Mouse (Mus musculus) E14TG2a.4 (cell line): ENCODE results near the gene Iapp.
"Not testable (repeated sequence)": the region's sequence is repeated elsewhere in the genome, so short reads cannot be mapped to it uniquely, and the experiment has no call there.

Experiments used
- H3K27me3 ChIP-seq: 2 replicates; pipeline ENCODE4 v1.6.1; 2014; ENCODE audit warnings: low read length, control low read depth; ENCODE audit not compliant: insufficient read depth
- H3K36me3 ChIP-seq: 2 replicates; pipeline ENCODE4 v1.6.1; 2014; ENCODE audit warnings: low read length, control low read depth; ENCODE audit not compliant: insufficient read depth
- H3K4me1 ChIP-seq: replicated peaks from 2 replicates; pipeline ENCODE4 v1.6.1; 2014; ENCODE audit warnings: low read depth, low read length, control low read depth
- H3K4me3 ChIP-seq: replicated peaks from 2 replicates; pipeline ENCODE4 v1.5.1; 2014; ENCODE audit warnings: mild to moderate bottlenecking, low read length
- H3K9me3 ChIP-seq: 2 replicates; pipeline ENCODE4 v1.6.1; 2014; ENCODE audit warnings: low read length, control low read depth
- CTCF ChIP-seq: conservative IDR thresholded peaks from 2 replicates; pipeline ENCODE4 v1.5.1; 2014; ENCODE audit warnings: low read length
- NANOG ChIP-seq: IDR thresholded peaks from 2 replicates; pipeline ENCODE4 v1.6.1; 2014; ENCODE audit warnings: borderline replicate concordance, low read length, mixed read lengths
- POU5F1 ChIP-seq: IDR thresholded peaks from 2 replicates; pipeline ENCODE4 v1.6.1; 2014; ENCODE audit warnings: low read length, borderline replicate concordance

The Iapp gene

GRCm38 (mm10) chr6:142347431-142348385 lies 49.5 kb downstream of the Iapp start:
- H3K27me3 ChIP-seq: no peaks in the 10 kb centered on the region

GRCm38 (mm10) chr6:142352099-142352498 lies 53.9 kb downstream of the Iapp start:
- H3K36me3 ChIP-seq: peaks cover 67% of the 10 kb centered on the region
- not testable (repeated sequence) for H3K27me3 ChIP-seq, H3K4me1 ChIP-seq, H3K9me3 ChIP-seq, H3K4me3 ChIP-seq

More at GRCm38 (mm10) chr6:142347431-142348385, 49.5 kb downstream of the Iapp start:
- Histone ChIP-seq H3K4me3 (no peak overlapping the region), H3K9me3 (no peaks in the 10 kb centered on the region), H3K4me1 (peaks cover 16% of the 10 kb centered on the region), H3K36me3 (peaks cover 40% of the 10 kb centered on the region)
- TF ChIP-seq CTCF: no peak
- no peak for TF ChIP-seq POU5F1
- TF ChIP-seq NANOG: no peak
